Mouse (Mus musculus) fibroblast of lung, adult 2 months (primary cell): ENCODE results near the gene Sdhaf4.
"Not testable (repeated sequence)": the region's sequence is repeated elsewhere in the genome, so short reads cannot be mapped to it uniquely, and the experiment has no call there.

Source experiments
- DNase-seq: peaks from one replicate; pipeline ENCODE4 v3.0.0-alpha.2; 2011; ENCODE audit warnings: low read depth

Gene Sdhaf4

DNA sequence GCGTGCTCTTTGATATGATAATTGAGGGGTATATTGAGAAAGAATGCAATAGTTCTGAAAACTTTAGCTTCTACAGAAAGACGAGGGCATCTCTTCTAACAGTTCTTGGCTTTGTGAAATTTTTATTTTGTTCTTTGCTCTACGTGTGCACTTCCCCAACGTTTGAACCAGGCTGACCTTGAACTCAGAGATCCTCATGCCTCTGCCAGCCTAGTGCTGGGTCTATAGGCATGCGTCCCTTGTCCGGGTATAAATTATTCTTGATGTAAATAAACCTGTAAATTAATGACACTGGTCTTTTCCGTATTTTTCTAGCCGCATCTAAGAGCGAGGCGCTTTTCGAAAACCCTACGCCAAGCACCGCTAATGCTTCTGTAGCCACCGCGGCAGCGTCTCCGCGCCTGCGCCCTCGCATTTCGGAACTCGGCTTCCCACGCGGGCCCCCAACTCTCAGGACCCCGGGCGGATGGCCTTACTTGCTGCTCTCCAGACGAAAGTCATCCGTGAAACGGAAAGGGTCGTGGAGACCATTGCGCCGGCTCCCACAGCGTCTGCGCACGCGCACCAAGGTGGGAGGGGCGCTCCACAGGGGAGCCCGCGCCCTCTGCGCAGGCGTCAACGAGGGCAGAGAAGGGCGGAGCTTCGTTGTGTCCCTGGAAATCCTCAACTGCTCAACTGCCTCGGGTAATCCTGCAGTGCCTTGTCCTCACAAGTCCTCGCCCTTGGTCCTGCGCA lies at the start of gene Sdhaf4:
Gene Sdhaf4, minus strand, starts transcription at position 587 of the 735 bp plus-strand sequence.
- peak; percentile 68 for DNase-seq

- no peak for DNase-seq
These were observed 41.5 kb upstream of the Sdhaf4 start for GRCm38 (mm10) chr1:24046730-24047510.

GRCm38 (mm10) chr1:24045627-24046026 lies 40.2 kb upstream of the Sdhaf4 start:
- no peak for DNase-seq

- DNase-seq, result no peak
These were observed 37.6 kb upstream of the Sdhaf4 start for GRCm38 (mm10) chr1:24043007-24043406.

GRCm38 (mm10) chr1:24033759-24034423 lies 28.4 kb upstream of the Sdhaf4 start:
- DNase-seq, result peak; percentile 8

DNA sequence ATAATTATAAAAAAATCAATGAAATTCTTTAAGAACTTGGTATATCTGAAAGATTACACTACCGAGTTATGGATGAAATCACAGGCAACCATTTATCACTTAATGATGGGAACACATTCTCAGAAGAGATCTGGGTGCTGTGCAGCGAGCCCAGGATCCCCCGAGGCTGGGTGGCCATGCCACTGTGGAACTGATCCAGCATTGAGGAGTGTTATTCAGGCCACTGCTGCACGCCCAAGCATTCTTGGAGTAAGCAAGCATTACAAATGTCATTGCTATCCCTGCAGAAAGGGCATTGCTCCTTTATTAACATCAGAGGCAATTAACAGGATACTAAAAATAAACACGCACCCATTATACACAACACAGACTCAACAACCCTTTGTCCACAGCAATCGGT lies 5.4 kb upstream of the Sdhaf4 start:
- DNase-seq, result no peak

- DNase-seq, result no peak
These were observed 4.6 kb upstream of the Sdhaf4 start for GRCm38 (mm10) chr1:24010016-24010415.

DNA sequence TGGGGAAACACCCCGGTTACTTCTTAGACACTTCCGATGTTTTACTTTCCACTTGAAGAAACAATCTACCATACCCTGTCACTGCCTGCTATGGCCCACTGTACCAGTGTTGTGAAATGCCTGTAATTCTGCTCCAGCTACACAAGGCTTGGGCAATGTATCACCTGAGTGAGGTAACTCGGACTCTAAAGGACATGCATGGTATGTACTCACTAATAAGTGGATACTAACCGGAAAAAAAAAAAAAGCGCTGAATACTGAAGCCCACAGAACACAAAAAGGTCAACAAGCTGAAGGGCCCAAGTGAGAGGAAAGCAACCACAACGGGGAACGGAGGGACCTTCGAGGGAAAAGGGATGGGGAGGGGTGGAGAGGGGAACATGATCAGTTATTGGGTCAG lies 2.2 kb upstream of the Sdhaf4 start:
- DNase-seq, result no peak

DNA sequence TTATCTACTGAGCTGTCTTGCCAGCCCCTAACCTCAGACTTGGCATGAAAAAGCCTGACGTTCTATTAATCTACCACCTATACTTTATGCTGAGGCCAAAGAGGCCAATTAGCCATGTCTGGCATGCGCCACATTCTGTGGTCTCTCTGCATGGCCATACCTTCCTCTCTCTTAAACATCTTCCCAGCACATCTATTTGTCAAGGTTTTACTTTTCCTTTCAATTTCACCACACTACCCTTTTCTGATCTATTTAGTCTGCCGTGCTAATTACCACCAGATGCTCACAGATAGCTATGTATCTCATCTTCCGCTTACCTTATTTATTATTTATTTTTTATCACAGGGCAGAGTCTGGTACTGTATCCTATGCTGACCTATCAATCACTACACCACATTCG lies 6.1 kb downstream of the Sdhaf4 start:
- no peak for DNase-seq

DNA sequence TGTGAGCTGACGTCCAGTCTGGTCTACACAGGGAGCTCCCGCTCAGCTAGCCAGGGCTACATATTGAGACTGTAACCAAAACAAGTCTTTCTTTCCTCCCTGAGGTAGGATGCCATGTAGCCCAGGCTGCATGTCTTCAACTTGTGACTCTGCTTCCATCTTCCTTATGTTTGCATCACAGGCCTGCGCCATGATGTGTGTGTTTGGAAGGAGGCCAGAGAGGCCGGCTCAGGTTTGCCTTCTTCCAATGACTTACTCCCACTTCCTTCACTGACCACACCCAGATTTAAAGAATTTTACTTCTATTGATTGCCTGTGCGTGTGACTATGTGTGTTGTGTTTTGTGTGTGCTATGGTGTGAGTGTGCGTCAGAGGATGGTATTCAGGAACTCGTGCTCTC lies 6.6 kb downstream of the Sdhaf4 start:
- no peak for DNase-seq

- no peak for DNase-seq
These were observed 7.2 kb downstream of the Sdhaf4 start for GRCm38 (mm10) chr1:23998120-23998810.

- no peak for DNase-seq
These were observed 8.0 kb downstream of the Sdhaf4 start for GRCm38 (mm10) chr1:23997493-23997892.

- DNase-seq, result no peak
These were observed 10.0 kb downstream of the Sdhaf4 start for GRCm38 (mm10) chr1:23995420-23995819.

DNA sequence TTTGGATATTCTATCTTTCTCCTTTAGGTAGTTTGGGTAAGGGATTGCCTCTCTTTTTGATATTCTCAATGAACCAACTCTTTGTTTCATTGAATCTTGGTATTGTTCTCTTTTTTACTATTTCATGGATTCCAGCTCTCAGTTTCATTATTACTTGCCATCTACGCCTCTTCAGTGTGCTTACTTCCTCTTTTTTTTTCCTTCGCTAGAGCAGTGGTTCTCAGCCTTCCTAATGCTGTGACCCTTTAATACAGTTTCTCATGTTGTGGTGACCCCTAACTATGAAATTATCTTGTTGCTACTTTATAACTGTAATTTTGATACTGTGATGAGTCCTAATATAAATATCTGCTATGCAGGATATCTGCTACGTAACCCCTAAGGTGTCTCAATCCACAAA lies 22.3 kb downstream of the Sdhaf4 start:
- no peak for DNase-seq

DNA sequence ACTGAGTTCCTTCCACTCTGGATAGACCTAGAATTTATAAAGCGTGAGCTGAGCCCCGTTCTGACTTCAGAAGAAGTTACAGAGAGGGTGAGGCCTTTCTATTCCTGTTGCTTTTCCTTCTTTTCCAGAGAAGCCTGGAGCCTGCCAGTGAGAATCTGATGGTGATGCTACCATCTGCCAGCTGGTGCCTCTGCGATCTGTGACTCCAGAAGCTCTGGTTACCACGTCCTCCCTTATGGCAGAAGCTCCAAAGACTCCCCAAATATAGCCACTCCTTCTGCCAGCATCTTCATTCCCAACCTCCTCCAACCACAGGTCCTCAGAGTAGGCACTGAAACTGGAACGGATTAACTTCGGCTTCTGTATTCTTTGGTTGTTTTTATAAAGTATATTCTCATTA lies 27.2 kb downstream of the Sdhaf4 start:
- no peak for DNase-seq

DNA sequence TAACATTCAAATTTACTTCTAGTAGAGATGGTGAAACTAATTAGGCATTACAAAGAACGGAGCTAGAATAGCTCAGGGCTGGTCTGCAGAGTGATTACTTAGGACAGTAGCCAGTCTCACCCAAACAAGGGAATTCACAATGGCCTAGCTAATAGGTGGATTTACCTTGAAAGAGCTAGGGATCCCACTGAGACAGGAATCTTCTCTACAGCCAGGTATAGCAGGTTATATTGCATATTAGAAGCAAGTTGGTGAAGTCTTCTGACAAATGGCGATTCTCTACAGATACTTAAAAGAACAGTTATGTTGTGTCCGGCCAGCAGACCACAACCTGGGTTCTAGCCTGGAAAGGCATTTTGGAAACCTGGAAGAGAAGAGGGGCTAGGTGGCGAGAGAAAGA lies 34.3 kb downstream of the Sdhaf4 start:
- not testable (repeated sequence) for DNase-seq

DNA sequence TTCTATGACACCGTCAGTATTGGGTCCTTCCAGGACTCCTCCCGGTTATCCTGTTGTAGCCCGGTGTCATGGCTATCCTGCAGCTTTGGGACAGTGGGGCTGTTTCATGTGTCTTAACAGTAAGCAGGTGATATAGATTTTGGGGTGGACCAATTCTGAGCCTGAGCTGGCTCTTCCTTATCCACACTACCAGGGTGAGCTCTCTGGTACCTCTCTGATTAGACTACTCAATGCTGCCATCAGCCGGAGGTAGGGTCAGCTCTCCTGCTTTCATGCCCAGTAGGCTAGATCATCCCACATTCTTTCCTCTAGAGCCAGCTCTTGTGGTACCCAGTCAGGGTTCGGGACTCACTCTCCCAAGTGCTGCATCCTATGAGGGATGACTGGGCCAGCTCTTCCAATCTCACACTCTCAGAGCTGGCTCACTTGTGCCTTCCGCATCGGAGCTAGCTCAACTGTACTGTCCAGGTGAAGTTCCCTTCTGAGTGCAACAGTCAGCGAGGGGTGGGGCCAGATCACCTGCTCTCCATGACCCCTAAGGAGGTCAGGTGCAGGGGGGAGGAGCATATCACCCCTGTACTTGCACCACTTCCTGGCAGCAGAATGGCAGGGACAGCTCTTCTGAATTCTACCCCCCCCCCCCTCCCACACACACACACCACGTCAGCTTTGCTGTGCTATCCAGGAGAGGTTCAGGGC lies 37.3 kb downstream of the Sdhaf4 start:
- DNase-seq, result no peak

- DNase-seq, result no peak
These were observed 39.2 kb downstream of the Sdhaf4 start for GRCm38 (mm10) chr1:23966226-23966625.

- DNase-seq, result no peak
These were observed 46.1 kb downstream of the Sdhaf4 start for GRCm38 (mm10) chr1:23959415-23959732.

DNA sequence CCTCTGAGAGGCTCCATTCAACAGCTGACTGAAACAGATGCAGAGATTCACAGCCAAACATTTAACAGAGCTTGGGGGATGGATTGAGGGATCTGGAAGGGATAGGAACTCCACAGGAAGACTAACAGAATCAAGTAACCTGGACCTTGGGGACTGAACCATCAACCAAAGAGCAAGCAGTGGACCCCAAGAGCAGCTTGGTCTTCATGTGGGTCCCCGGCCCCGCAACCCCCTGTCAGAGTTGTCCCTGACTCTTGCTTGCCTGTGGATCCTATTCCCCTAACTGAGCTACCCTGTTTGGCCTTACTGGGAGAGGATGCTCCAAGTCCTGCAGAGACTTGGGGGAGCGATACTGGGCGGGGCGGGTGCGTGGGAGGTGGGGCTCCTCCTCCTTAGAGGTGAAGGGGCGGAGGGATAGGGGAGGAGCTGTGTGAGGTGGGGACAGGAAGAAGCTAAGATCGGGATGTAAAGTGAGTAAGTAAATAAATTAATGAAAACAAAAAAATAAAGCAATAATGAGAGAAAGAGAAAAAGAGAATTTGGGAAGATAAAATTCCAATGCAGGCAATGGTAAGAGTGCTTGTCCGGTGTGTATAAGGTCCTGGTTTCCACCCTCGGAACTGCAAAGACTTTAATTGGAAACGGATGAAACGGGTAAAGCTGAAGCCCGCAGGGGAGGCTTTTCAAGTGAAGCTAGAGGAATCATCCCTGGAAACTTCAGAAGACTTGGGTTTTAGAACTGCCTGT lies 46.6 kb downstream of the Sdhaf4 start:
- no peak for DNase-seq

DNA sequence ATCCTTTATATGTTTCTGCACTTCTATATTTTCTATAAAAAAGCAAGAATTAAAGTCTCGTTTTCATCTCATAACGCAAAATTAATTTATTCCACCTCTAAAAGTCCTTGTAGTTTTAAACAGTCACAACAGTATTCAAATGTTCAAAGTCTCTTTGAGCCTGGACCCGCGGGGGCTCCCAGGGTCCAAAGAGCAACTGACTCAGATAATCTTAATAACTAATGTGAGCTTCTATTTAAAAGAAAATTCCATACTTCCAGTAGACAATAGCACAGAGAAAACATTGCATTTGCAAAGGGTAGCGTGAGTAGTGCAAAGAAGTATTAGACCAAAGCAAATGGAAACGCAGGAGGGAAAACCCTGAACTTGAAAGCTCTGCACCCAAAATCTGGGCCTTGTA lies 47.4 kb downstream of the Sdhaf4 start:
- no peak for DNase-seq
